Mouse (Mus musculus) brain, embryonic 18.5 days (tissue): Measurements from ENCODE around the gene Gm20388.

ENCODE experiments used
- DNase-seq: peaks from one replicate; pipeline ENCODE4 v3.0.0-alpha.2; 2012; ENCODE audit warnings: low read depth, low spot score

Gene Gm20388

DNA sequence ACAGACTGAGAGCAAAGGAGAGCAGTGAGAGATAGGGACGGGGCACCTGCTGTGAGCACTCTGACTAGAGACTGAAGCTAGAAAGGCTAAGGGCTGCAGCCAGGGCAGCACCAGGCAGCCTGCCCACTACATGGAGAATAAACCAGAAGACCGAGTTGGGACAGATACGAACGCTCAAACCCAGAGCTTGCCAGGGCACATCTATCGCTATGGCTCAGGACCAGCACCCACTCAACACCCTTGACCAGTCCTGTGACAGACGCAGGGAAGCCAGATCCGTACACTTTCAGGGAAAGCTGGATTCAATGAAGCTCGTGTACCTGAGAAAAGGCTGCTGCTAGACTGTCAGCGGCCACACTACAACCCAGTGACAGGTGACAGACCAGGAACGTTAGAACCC, 674.9 kb downstream of the Gm20388 start:
- DNase-seq = no peak

- peak; percentile 98 for DNase-seq
Observed at GRCm38 (mm10) chr8:120588908-120589771, 678.5 kb downstream of the Gm20388 start, which contains the start of gene Gins2. Gene Gins2, minus strand, starts transcription at chr8:120589304.

- no peak for DNase-seq
Observed at GRCm38 (mm10) chr8:120589921-120590320, 679.3 kb downstream of the Gm20388 start.

GRCm38 (mm10) chr8:120591587-120592292, 681.1 kb downstream of the Gm20388 start:
- DNase-seq = no peak

- DNase-seq = no peak
Observed at GRCm38 (mm10) chr8:120594571-120594970, 683.9 kb downstream of the Gm20388 start.

DNA sequence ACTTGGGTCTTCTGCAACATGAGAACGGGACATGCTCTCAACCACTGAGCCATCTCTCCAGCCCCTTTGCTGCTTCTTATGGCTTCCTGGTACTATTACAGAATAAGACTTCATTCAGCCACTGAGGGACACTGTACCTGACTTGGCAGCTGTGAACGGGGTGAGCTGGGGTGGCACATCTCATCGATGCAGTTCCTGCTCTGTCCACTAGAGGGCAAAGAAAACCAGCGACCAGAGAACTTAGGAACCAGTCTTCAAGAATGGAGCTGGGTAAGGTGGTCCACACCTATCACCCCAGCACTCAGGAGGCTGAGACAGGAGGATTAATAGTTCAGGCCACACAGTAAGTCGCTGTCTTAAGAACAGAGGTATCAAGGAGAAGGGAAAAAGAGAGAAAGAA, 685.3 kb downstream of the Gm20388 start:
- no peak for DNase-seq

DNA sequence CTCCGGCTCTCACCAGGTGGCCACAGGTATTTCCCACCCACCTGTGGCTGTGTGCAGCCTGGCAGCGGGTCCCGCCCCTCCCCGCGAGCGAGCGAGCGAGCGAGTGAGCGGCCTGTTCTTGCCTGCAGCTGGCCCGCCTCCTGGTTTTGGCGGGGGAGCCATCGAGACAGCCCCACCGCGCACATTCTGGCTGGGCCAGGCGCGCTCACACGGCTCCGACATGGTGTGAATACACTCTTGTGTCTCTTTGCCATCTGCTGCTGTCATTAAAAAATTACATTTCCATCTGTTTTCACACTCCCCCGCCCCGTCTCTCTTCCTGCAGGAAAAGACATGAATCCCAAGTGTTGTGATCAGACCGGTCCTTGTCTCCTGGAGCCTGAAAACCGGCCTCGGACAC, 687.9 kb downstream of the Gm20388 start:
- peak; percentile 70 for DNase-seq

- no peak for DNase-seq
Observed at GRCm38 (mm10) chr8:120599504-120599903, 688.9 kb downstream of the Gm20388 start.

- DNase-seq = no peak
Observed at GRCm38 (mm10) chr8:120602672-120603071, 692.0 kb downstream of the Gm20388 start.

DNA sequence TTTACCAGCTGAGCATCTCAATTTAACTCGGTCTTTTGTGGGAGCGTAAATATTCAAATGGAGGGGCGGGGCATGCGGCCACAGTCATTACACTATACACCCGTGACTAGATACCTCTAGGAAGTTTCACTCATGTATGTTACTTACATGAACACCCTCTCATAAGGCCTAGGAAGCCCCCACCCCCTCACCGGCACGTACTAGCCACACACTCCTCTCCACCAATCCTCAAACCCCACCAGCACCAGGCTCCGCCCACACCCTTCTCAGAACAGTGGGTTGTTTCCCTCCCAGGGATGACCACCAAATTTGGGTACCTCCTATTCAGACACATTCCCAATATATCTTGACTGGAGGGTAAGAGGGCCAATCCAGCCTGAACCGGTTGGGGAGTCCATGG, 696.8 kb downstream of the Gm20388 start:
- DNase-seq = no peak

GRCm38 (mm10) chr8:120607885-120608284, 697.2 kb downstream of the Gm20388 start:
- DNase-seq = no peak

GRCm38 (mm10) chr8:120610824-120611223, 700.2 kb downstream of the Gm20388 start:
- no peak for DNase-seq

DNA sequence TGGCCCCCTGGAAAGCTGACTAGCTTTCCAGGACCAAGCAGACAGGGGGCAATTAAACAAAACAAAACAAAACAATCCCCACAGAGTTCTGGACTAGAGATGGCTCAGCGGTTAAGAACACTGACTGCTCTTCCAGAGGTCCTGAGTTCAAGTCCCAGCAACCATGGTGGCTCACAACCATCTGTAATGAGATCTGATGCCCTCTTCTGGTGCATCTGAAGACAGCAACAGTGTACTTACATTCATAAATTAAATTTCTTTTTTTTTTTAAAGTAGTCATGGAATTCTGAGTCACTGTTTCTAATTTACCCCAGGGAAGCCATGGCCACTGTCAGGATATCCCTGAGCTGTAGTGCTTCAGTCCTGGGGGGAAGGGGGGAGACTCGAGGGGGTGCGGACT, 703.9 kb downstream of the Gm20388 start:
- no peak for DNase-seq

GRCm38 (mm10) chr8:120616663-120617626, 706.3 kb downstream of the Gm20388 start:
- DNase-seq = no peak

GRCm38 (mm10) chr8:120618110-120618509, 707.5 kb downstream of the Gm20388 start:
- no peak for DNase-seq

GRCm38 (mm10) chr8:120619235-120620180, 708.9 kb downstream of the Gm20388 start:
- DNase-seq = no peak

GRCm38 (mm10) chr8:120620441-120620840, 709.8 kb downstream of the Gm20388 start:
- no peak for DNase-seq

GRCm38 (mm10) chr8:120622161-120622560, 711.5 kb downstream of the Gm20388 start:
- DNase-seq = no peak

DNA sequence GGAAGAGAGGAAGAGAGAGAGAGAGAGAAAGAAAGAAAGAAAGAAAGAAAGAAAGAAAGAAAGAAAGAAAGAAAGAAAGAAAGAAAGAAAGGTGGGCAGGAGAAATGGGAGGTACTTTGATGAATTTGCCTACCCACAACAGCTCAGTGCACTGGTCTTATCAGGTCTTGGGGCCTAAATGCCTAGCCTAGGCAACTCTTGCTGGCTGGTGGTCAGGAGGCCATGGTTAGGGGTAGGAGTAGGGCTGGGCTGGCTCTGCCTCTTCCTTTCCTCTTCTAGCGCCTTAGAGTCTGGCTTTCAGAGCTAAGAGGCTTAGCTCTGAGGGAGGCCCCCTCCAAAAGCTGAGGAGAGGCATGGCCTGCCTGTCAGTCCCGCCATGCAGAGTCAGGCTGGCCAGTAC, 713.0 kb downstream of the Gm20388 start:
- no peak for DNase-seq

DNA sequence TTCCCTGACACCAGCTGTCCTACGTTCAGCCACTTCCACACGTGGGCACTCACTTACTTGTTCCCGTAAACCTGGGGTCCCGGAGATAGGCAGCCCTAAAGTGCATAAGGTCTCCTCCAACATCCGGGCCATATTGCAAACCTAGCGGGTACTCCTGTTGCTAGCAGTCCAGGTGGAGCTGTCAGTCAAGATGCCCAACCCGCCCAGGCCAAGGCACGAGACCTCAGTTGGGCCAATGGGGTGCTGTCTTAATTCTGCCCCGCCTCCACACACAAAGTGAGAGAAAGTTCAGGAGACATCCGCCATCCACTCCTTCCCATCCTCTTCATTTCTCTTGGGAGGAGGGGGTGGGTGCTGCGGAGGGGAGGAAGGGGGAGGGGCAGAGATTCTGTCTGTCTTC, 715.8 kb downstream of the Gm20388 start:
- no peak for DNase-seq

GRCm38 (mm10) chr8:120627298-120627697, 716.7 kb downstream of the Gm20388 start:
- no peak for DNase-seq
